Mouse (Mus musculus) midbrain, embryonic 12.5 days (tissue): ENCODE data around the gene Casp2. TPM values are rescaled to one million over a fixed set of nuclear protein-coding genes. Genes with fewer than 3 reads are reported as not detected.

Experiments
- ATAC-seq: fragments of 200-750 bp; cut with Nextera tagmentation; 2 replicates; pipeline ENCODE4 v1.8.0; 2017; ENCODE audit warnings: low read depth, moderate TSS enrichment, moderate library complexity; ENCODE audit not compliant: low FRiP score
- H3K27ac ChIP-seq: fragments of 300-500 bp; sonication (generic); replicated peaks from 2 replicates; pipeline ENCODE4 v1.5.1; 2016; ENCODE audit warnings: mild to moderate bottlenecking
- H3K27me3 ChIP-seq: fragments of 300-500 bp; sonication (generic); 2 replicates; pipeline ENCODE4 v1.6.1; 2016; ENCODE audit warnings: mild to moderate bottlenecking
- H3K36me3 ChIP-seq: fragments of 300-500 bp; sonication (generic); 2 replicates; pipeline ENCODE4 v1.6.1; 2016
- H3K4me1 ChIP-seq: fragments of 300-500 bp; sonication (generic); 2 replicates; pipeline ENCODE4 v1.6.1; 2016
- H3K4me2 ChIP-seq: fragments of 300-500 bp; sonication (generic); replicated peaks from 2 replicates; pipeline ENCODE4 v1.6.1; 2016; ENCODE audit warnings: mild to moderate bottlenecking, moderate library complexity
- H3K4me3 ChIP-seq: fragments of 300-500 bp; sonication (generic); 2 replicates; pipeline ENCODE4 v1.5.1; 2016; ENCODE audit warnings: mild to moderate bottlenecking
- H3K9ac ChIP-seq: fragments of 300-500 bp; sonication (generic); replicated peaks from 2 replicates; pipeline ENCODE4 v1.6.1; 2016; ENCODE audit warnings: mild to moderate bottlenecking, moderate library complexity
- H3K9me3 ChIP-seq: fragments of 300-500 bp; sonication (generic); 2 replicates; pipeline ENCODE4 v1.6.1; 2016; ENCODE audit warnings: mild to moderate bottlenecking
- WGBS: fragments of 180-500 bp; shearing (Covaris S2); methylation state at CpG from one replicate; pipeline ENCODE4 v1.1.7; 2016; 5-methylcytosine and 5-hydroxymethylcytosine counted together
- polyA plus RNA-seq: library from polyadenylated mRNA; unstranded; fragments of >200 nt; fragmentation: Nextera tagmentation; extraction: Ambion mirVana; gene quantifications from 2 replicates; pipeline ENCODE4 v1.2.1, GENCODE M21; 2016

Casp2 gene
- polyA plus RNA-seq, 1 experiment from 2014 or later = 79.5 TPM

- no peak overlapping the region for H3K4me2 ChIP-seq
- no peak overlapping the region for H3K27ac ChIP-seq
- no peak overlapping the region for H3K4me3 ChIP-seq
- no peaks in the 10 kb centered on the region for H3K36me3 ChIP-seq
- ATAC-seq = no peak
- H3K9ac ChIP-seq = no peak overlapping the region
- WGBS = 83% methylated on average over 1 of the region's 1 CpGs
- no peaks in the 10 kb centered on the region for H3K9me3 ChIP-seq
- H3K27me3 ChIP-seq = peaks cover 19% of the 10 kb centered on the region
- H3K4me1 ChIP-seq = no peaks in the 10 kb centered on the region
Observed at GRCm38 (mm10) chr6:42247981-42248380, 16.8 kb upstream of the Casp2 start.

GRCm38 (mm10) chr6:42251791-42252190 is 13.0 kb upstream of the Casp2 start:
- no peak overlapping the region for H3K4me2 ChIP-seq
- 85% methylated on average over 4 of the region's 4 CpGs for WGBS
- no peaks in the 10 kb centered on the region for H3K36me3 ChIP-seq

GRCm38 (mm10) chr6:42253103-42253502 is 11.7 kb upstream of the Casp2 start:
- Histone ChIP-seq H3K36me3 (no peaks in the 10 kb centered on the region), H3K4me1 (no peaks in the 10 kb centered on the region), H3K4me2 (no peak overlapping the region), H3K9me3 (no peaks in the 10 kb centered on the region), H3K27ac (no peak overlapping the region), H3K27me3 (0 out of 2 replicates have a peak, but pooled peaks cover 5% of the 10 kb centered on the region), H3K9ac (no peak overlapping the region), H3K4me3 (no peak overlapping the region)
- no peak for ATAC-seq
- 92% methylated on average over 2 of the region's 2 CpGs for WGBS

More at GRCm38 (mm10) chr6:42251791-42252190, 13.0 kb upstream of the Casp2 start:
- no peak overlapping the region for H3K4me3 ChIP-seq
- H3K4me1 ChIP-seq = no peaks in the 10 kb centered on the region
- ATAC-seq = no peak
- peaks cover 11% of the 10 kb centered on the region for H3K27me3 ChIP-seq
- H3K9me3 ChIP-seq = no peaks in the 10 kb centered on the region
- H3K27ac ChIP-seq = no peak overlapping the region
- no peak overlapping the region for H3K9ac ChIP-seq

GRCm38 (mm10) chr6:42257303-42257863 is 7.4 kb upstream of the Casp2 start:
- WGBS = 21% methylated on average over 11 of the region's 11 CpGs

GRCm38 (mm10) chr6:42260430-42260829 is 4.4 kb upstream of the Casp2 start:
- ATAC-seq = no peak
- Histone ChIP-seq H3K9ac (no peak overlapping the region), H3K36me3 (no peaks in the 10 kb centered on the region), H3K4me3 (no peak overlapping the region), H3K9me3 (no peaks in the 10 kb centered on the region), H3K4me2 (no peak overlapping the region), H3K4me1 (no peaks in the 10 kb centered on the region), H3K27ac (no peak overlapping the region), H3K27me3 (peaks cover 5% of the 10 kb centered on the region; the same call in 1 of the 2 replicates)
- WGBS = 75% methylated on average over 6 of the region's 6 CpGs

More at GRCm38 (mm10) chr6:42257303-42257863, 7.4 kb upstream of the Casp2 start:
- Histone ChIP-seq H3K27ac (no peak overlapping the region), H3K9ac (no peak overlapping the region), H3K4me3 (no peak overlapping the region), H3K9me3 (no peaks in the 10 kb centered on the region), H3K4me1 (no peaks in the 10 kb centered on the region), H3K27me3 (peaks cover 5% of the 10 kb centered on the region; the same call in 1 of the 2 replicates), H3K36me3 (no peaks in the 10 kb centered on the region), H3K4me2 (no peak overlapping the region)
- peak; percentile 77 for ATAC-seq

GRCm38 (mm10) chr6:42261524-42262170 is 3.1 kb upstream of the Casp2 start, which contains the start of gene Tmem139:
Gene Tmem139 (plus strand): TSS chr6:42261970.
- no peaks in the 10 kb centered on the region for H3K36me3 ChIP-seq
- H3K27ac ChIP-seq = no peak within 1 kb of the TSS
- H3K4me2 ChIP-seq = no peak within 1 kb of the TSS
- WGBS = 21% methylated on average over 20 of the region's 20 CpGs
- H3K4me1 ChIP-seq = peaks cover 6% of the 10 kb centered on the region
- H3K9ac ChIP-seq = no peak within 1 kb of the TSS
- ATAC-seq = no peak
- H3K4me3 ChIP-seq = no peak within 1 kb of the TSS
- H3K9me3 ChIP-seq = no peaks in the 10 kb centered on the region
- peaks cover 5% of the 10 kb centered on the region; the same call in 1 of the 2 replicates for H3K27me3 ChIP-seq

- H3K27me3 ChIP-seq = peaks cover 4% of the 10 kb centered on the region; the same call in 1 of the 2 replicates
- ATAC-seq = no peak
- H3K9me3 ChIP-seq = no peaks in the 10 kb centered on the region
- under 1% methylated on average over 21 of the region's 21 CpGs for WGBS
- H3K4me2 ChIP-seq = peak overlapping the region; percentile 83
- H3K27ac ChIP-seq = peak overlapping the region; percentile 90
- H3K36me3 ChIP-seq = peaks cover 35% of the 10 kb centered on the region
- H3K4me3 ChIP-seq = peak overlapping the region; percentile 86
- peaks cover 11% of the 10 kb centered on the region for H3K4me1 ChIP-seq
- H3K9ac ChIP-seq = peak overlapping the region; percentile 84
Observed at GRCm38 (mm10) chr6:42265391-42266330, 876 bp downstream of the Casp2 start.

GRCm38 (mm10) chr6:42270817-42271216 is 6.0 kb downstream of the Casp2 start:
- H3K36me3 ChIP-seq = peaks cover 79% of the 10 kb centered on the region
- H3K9me3 ChIP-seq = no peaks in the 10 kb centered on the region
- no peak overlapping the region for H3K4me3 ChIP-seq
- peaks cover 11% of the 10 kb centered on the region for H3K4me1 ChIP-seq
- H3K4me2 ChIP-seq = no peak overlapping the region
- H3K27ac ChIP-seq = no peak overlapping the region
- no peak overlapping the region for H3K9ac ChIP-seq
- ATAC-seq = no peak
- H3K27me3 ChIP-seq = no peaks in the 10 kb centered on the region

GRCm38 (mm10) chr6:42276151-42276550 is 11.4 kb downstream of the Casp2 start:
- WGBS = 82% methylated on average over 2 of the region's 2 CpGs
- ATAC-seq = no peak
- Histone ChIP-seq H3K27ac (no peak overlapping the region), H3K4me3 (no peak overlapping the region), H3K9me3 (no peaks in the 10 kb centered on the region), H3K36me3 (peaks cover 90% of the 10 kb centered on the region), H3K27me3 (no peaks in the 10 kb centered on the region), H3K9ac (no peak overlapping the region), H3K4me2 (no peak overlapping the region), H3K4me1 (no peaks in the 10 kb centered on the region)

- Histone ChIP-seq H3K27me3 (no peaks in the 10 kb centered on the region), H3K9ac (no peak overlapping the region), H3K36me3 (peaks cover 71% of the 10 kb centered on the region), H3K4me3 (no peak overlapping the region), H3K4me2 (no peak overlapping the region), H3K4me1 (no peaks in the 10 kb centered on the region), H3K27ac (no peak overlapping the region), H3K9me3 (no peaks in the 10 kb centered on the region)
- peak; percentile 42; the same call in 1 of the 2 replicates for ATAC-seq
- WGBS = 78% methylated on average over 5 of the region's 5 CpGs
Observed at GRCm38 (mm10) chr6:42282865-42283528, 18.2 kb downstream of the Casp2 start.

- Histone ChIP-seq H3K27me3 (no peaks in the 10 kb centered on the region), H3K4me2 (no peak within 1 kb of the TSS), H3K4me3 (no peak within 1 kb of the TSS), H3K9me3 (no peaks in the 10 kb centered on the region), H3K36me3 (peaks cover 57% of the 10 kb centered on the region), H3K4me1 (no peaks in the 10 kb centered on the region), H3K9ac (no peak within 1 kb of the TSS), H3K27ac (no peak within 1 kb of the TSS)
- 87% methylated on average over 4 of the region's 5 CpGs for WGBS
- ATAC-seq = peak; percentile 39; the same call in 1 of the 2 replicates
Observed at GRCm38 (mm10) chr6:42286448-42286847, 21.7 kb downstream of the Casp2 start, which contains the start of gene Clcn1. Gene Clcn1 (plus strand): TSS chr6:42286685.
